Mouse (Mus musculus) lung, embryonic 16.5 days (tissue): Measurements from ENCODE around the gene Cldn22. TPM values are rescaled to one million over a fixed set of nuclear protein-coding genes. Genes with fewer than 3 reads are reported as not detected.

ENCODE experiments used
- ATAC-seq: fragments of 200-750 bp; cut with Nextera tagmentation; 2 replicates; pipeline ENCODE4 v1.8.0; 2017; ENCODE audit warnings: low read depth, mild to moderate bottlenecking, moderate library complexity
- H3K27ac ChIP-seq: fragments of 300-500 bp; sonication (generic); 2 replicates; pipeline ENCODE4 v1.5.1; 2014; ENCODE audit warnings: mild to moderate bottlenecking, control low read depth, low read length
- H3K27me3 ChIP-seq: fragments of 300-500 bp; sonication (generic); 2 replicates; pipeline ENCODE4 v1.6.1; 2014; ENCODE audit warnings: low read depth, low read length, mixed read lengths; ENCODE audit not compliant: control insufficient read depth, insufficient read depth
- H3K36me3 ChIP-seq: fragments of 300-500 bp; sonication (generic); 2 replicates; pipeline ENCODE4 v1.6.1; 2014; ENCODE audit warnings: low read length; ENCODE audit not compliant: control insufficient read depth, insufficient read depth
- H3K4me1 ChIP-seq: fragments of 300-500 bp; sonication (generic); replicated peaks from 2 replicates; pipeline ENCODE4 v1.6.1; 2014; ENCODE audit warnings: low read length, mixed read lengths; ENCODE audit not compliant: control insufficient read depth, insufficient read depth
- H3K4me2 ChIP-seq: fragments of 300-500 bp; sonication (generic); 2 replicates; pipeline ENCODE4 v1.6.1; 2014; ENCODE audit warnings: low read depth, low read length, control low read depth
- H3K4me3 ChIP-seq: fragments of 300-500 bp; sonication (generic); 2 replicates; pipeline ENCODE4 v1.5.1; 2014; ENCODE audit warnings: mild to moderate bottlenecking, low read length, control low read depth
- H3K9ac ChIP-seq: fragments of 300-500 bp; sonication (generic); 2 replicates; pipeline ENCODE4 v1.6.1; 2014; ENCODE audit warnings: low read length, control low read depth
- H3K9me3 ChIP-seq: fragments of 300-500 bp; sonication (generic); 2 replicates; pipeline ENCODE4 v1.6.1; 2016; ENCODE audit warnings: low read length; ENCODE audit not compliant: control insufficient read depth
- WGBS: fragments of 180-500 bp; shearing (Covaris S2); extraction: QIAGEN DNeasy Blood & Tissue Kit; methylation state at CpG from one replicate; pipeline ENCODE4 v1.1.7; 2014; 5-methylcytosine and 5-hydroxymethylcytosine counted together
- polyA plus RNA-seq: library from polyadenylated mRNA; unstranded; fragments of >200 nt; fragmentation: Nextera tagmentation; extraction: Ambion mirVana; gene quantifications from 2 replicates; pipeline ENCODE4 v1.2.1, GENCODE M21; 2015

The Cldn22 gene
- polyA plus RNA-seq = not detected in 2 replicates

DNA sequence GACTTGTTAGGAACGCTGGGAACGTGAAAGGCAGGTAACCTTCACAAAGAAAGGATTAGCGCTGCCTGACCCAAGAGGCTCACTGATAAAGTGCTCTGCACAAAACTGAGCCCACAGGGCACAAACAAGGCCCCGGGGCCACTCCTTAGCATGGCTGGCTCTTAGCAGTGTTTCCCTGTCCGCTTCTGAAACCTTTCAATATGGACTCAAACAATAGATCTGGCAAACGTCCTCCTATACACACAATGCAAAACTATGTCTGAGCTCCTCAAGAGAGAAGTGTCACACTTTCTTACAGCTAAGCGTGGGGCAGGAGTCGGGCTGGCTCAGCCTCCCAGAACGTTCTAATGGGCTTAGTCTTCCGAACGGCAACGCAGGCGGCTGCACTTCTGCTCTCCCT lies at the start of gene Cldn22:
Gene Cldn22 (plus strand): TSS at position 301 of the 400 bp plus-strand sequence.
- Histone ChIP-seq H3K9me3 (no peaks in the 10 kb centered on the region), H3K27ac (no peak within 1 kb of the TSS), H3K4me1 (no peaks in the 10 kb centered on the region), H3K4me3 (no peak within 1 kb of the TSS), H3K36me3 (peaks cover 2% of the 10 kb centered on the region; the same call in 1 of the 2 replicates), H3K4me2 (no peak within 1 kb of the TSS), H3K27me3 (no peaks in the 10 kb centered on the region), H3K9ac (no peak within 1 kb of the TSS)
- ATAC-seq = no peak
- WGBS = 62% methylated on average over 13 of the region's 13 CpGs

DNA sequence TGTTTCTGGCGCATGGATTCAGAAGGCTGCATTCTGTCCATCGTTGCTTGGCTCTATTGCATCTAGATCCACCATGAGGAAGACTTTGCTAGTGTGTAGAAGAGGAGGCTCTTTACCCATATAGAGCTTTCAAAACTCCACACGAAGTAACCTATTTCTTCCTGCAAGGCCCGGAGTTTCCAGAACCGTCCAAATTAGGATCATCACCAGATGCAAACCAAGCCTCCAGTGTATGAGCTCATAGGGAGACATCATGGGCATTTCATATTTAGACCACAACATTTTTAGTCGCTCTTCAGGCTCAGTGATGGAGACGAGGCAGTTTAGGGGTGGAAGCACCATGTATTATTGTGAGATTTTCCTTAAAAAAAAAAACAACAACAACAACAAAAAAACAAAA lies 46.9 kb upstream of the Cldn22 start:
- WGBS = 84% methylated on average over 7 of the region's 7 CpGs
- no peak overlapping the region for H3K4me2 ChIP-seq

GRCm38 (mm10) chr8:47779589-47779988 lies 44.7 kb upstream of the Cldn22 start:
- Histone ChIP-seq H3K27ac (no peak overlapping the region), H3K4me1 (no peaks in the 10 kb centered on the region), H3K4me3 (no peak overlapping the region), H3K9ac (no peak overlapping the region), H3K36me3 (no peaks in the 10 kb centered on the region), H3K9me3 (no peaks in the 10 kb centered on the region), H3K4me2 (no peak overlapping the region), H3K27me3 (no peaks in the 10 kb centered on the region)
- WGBS = 66% methylated on average over 6 of the region's 6 CpGs
- ATAC-seq = no peak

More for the DNA sequence above, 46.9 kb upstream of the Cldn22 start:
- ATAC-seq = no peak
- Histone ChIP-seq H3K4me1 (no peaks in the 10 kb centered on the region), H3K27ac (no peak overlapping the region), H3K9me3 (no peaks in the 10 kb centered on the region), H3K27me3 (no peaks in the 10 kb centered on the region), H3K4me3 (no peak overlapping the region), H3K36me3 (no peaks in the 10 kb centered on the region), H3K9ac (no peak overlapping the region)

- H3K9ac ChIP-seq = no peak overlapping the region
- no peaks in the 10 kb centered on the region for H3K9me3 ChIP-seq
- H3K27me3 ChIP-seq = no peaks in the 10 kb centered on the region
- 82% methylated on average over 4 of the region's 4 CpGs for WGBS
- H3K4me1 ChIP-seq = no peaks in the 10 kb centered on the region
- no peak overlapping the region for H3K27ac ChIP-seq
- H3K4me3 ChIP-seq = no peak overlapping the region
- no peaks in the 10 kb centered on the region for H3K36me3 ChIP-seq
- no peak for ATAC-seq
- H3K4me2 ChIP-seq = no peak overlapping the region
These were observed 42.4 kb upstream of the Cldn22 start for GRCm38 (mm10) chr8:47781881-47782280.

GRCm38 (mm10) chr8:47783544-47783943 lies 40.7 kb upstream of the Cldn22 start:
- 88% methylated on average over 2 of the region's 2 CpGs for WGBS

DNA sequence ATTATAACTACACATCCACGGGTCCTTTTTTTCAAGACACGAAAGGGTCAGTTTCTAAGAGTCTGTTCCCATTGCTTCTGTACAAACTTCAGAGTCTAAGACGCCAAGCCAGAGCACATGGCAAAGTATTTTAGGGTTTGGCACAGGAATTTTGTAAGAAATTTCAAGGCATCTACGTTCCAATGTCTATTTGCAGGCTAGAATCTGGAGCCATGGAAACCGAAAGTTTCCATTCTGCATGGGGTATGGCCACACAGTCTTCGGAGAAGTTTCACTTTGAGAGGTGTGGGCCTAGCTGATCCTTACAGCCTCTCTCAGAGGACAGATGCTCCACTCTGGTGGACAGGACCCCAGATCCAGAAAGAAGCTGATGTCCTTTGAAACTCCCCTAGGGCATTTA lies 40.3 kb upstream of the Cldn22 start:
- no peak for ATAC-seq
- 91% methylated on average over 6 of the region's 6 CpGs for WGBS
- H3K36me3 ChIP-seq = no peaks in the 10 kb centered on the region

More at GRCm38 (mm10) chr8:47783544-47783943, 40.7 kb upstream of the Cldn22 start:
- no peak overlapping the region for H3K9ac ChIP-seq
- no peak overlapping the region for H3K4me3 ChIP-seq
- no peaks in the 10 kb centered on the region for H3K27me3 ChIP-seq
- no peak for ATAC-seq
- H3K27ac ChIP-seq = no peak overlapping the region
- H3K4me1 ChIP-seq = no peaks in the 10 kb centered on the region
- no peak overlapping the region for H3K4me2 ChIP-seq
- no peaks in the 10 kb centered on the region for H3K36me3 ChIP-seq
- no peaks in the 10 kb centered on the region for H3K9me3 ChIP-seq

GRCm38 (mm10) chr8:47784436-47784835 lies 39.8 kb upstream of the Cldn22 start:
- H3K4me3 ChIP-seq = no peak overlapping the region
- WGBS = 84% methylated on average over 7 of the region's 7 CpGs
- ATAC-seq = no peak

More for the DNA sequence above, 40.3 kb upstream of the Cldn22 start:
- Histone ChIP-seq H3K4me1 (no peaks in the 10 kb centered on the region), H3K4me3 (no peak overlapping the region), H3K9me3 (no peaks in the 10 kb centered on the region), H3K4me2 (no peak overlapping the region), H3K27ac (no peak overlapping the region), H3K27me3 (no peaks in the 10 kb centered on the region), H3K9ac (no peak overlapping the region)

DNA sequence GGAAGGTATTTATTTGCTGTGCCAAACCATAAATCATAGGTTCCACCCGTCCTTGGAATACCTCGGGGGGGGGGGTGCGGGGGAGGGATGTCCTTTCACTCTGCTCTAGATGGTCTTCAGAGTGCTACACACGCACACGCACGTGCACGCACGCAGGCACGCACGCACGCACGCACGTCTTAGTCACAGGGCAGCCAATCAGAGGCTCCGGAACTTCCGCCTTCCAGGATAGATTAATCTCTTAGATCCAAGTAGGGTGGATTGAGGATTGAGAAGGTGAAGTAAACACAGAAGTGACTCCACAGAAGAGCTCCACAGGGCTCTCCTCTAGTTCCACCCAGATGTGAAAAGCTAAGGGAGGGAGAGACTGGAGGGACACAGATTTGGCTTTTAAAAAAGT lies 38.0 kb upstream of the Cldn22 start:
- Histone ChIP-seq H3K36me3 (no peaks in the 10 kb centered on the region), H3K9me3 (no peaks in the 10 kb centered on the region), H3K4me3 (no peak overlapping the region), H3K4me1 (no peaks in the 10 kb centered on the region), H3K27me3 (no peaks in the 10 kb centered on the region), H3K9ac (no peak overlapping the region), H3K27ac (no peak overlapping the region), H3K4me2 (no peak overlapping the region)
- no peak for ATAC-seq
- 89% methylated on average over 15 of the region's 15 CpGs for WGBS

More at GRCm38 (mm10) chr8:47784436-47784835, 39.8 kb upstream of the Cldn22 start:
- no peaks in the 10 kb centered on the region for H3K27me3 ChIP-seq
- H3K9ac ChIP-seq = no peak overlapping the region
- no peaks in the 10 kb centered on the region for H3K4me1 ChIP-seq
- H3K27ac ChIP-seq = no peak overlapping the region
- no peaks in the 10 kb centered on the region for H3K36me3 ChIP-seq
- H3K9me3 ChIP-seq = no peaks in the 10 kb centered on the region
- no peak overlapping the region for H3K4me2 ChIP-seq

GRCm38 (mm10) chr8:47787705-47788104 lies 36.6 kb upstream of the Cldn22 start:
- WGBS = 32% methylated on average over 10 of the region's 10 CpGs
- Histone ChIP-seq H3K4me2 (no peak overlapping the region), H3K9ac (no peak overlapping the region), H3K4me1 (no peaks in the 10 kb centered on the region), H3K4me3 (no peak overlapping the region), H3K27ac (no peak overlapping the region), H3K36me3 (no peaks in the 10 kb centered on the region), H3K9me3 (no peaks in the 10 kb centered on the region), H3K27me3 (no peaks in the 10 kb centered on the region)
- no peak for ATAC-seq

- no peak overlapping the region for H3K27ac ChIP-seq
- H3K27me3 ChIP-seq = no peaks in the 10 kb centered on the region
- H3K4me2 ChIP-seq = no peak overlapping the region
- H3K36me3 ChIP-seq = no peaks in the 10 kb centered on the region
- no peak overlapping the region for H3K4me3 ChIP-seq
- ATAC-seq = no peak
- no peak overlapping the region for H3K9ac ChIP-seq
- H3K9me3 ChIP-seq = no peaks in the 10 kb centered on the region; the same call in 1 of the 2 replicates
- no peaks in the 10 kb centered on the region for H3K4me1 ChIP-seq
- WGBS = 65% methylated on average over 9 of the region's 9 CpGs
These were observed 32.3 kb upstream of the Cldn22 start for GRCm38 (mm10) chr8:47791986-47792385.
